Mouse (Mus musculus) intestine, embryonic 15.5 days (tissue): ENCODE measurements around the gene Tceanc2. TPM values are rescaled to one million over a fixed set of nuclear protein-coding genes. Genes with fewer than 3 reads are reported as not detected.

ENCODE experiments used
- ATAC-seq: fragments of 200-750 bp; cut with Nextera tagmentation; 2 replicates; pipeline ENCODE4 v1.8.0; 2017; ENCODE audit warnings: moderate TSS enrichment, moderate library complexity
- H3K27ac ChIP-seq: fragments of 300-500 bp; sonication (generic); 2 replicates; pipeline ENCODE4 v1.5.1; 2015; ENCODE audit warnings: mild to moderate bottlenecking, inconsistent platforms
- H3K27me3 ChIP-seq: fragments of 300-500 bp; sonication (generic); replicated peaks from 2 replicates; pipeline ENCODE4 v1.6.1; 2015; ENCODE audit warnings: inconsistent platforms
- H3K36me3 ChIP-seq: fragments of 300-500 bp; sonication (generic); 2 replicates; pipeline ENCODE4 v1.6.1; 2015; ENCODE audit warnings: inconsistent platforms
- H3K4me1 ChIP-seq: fragments of 300-500 bp; sonication (generic); replicated peaks from 2 replicates; pipeline ENCODE4 v1.6.1; 2015; ENCODE audit warnings: inconsistent platforms
- H3K4me2 ChIP-seq: fragments of 300-500 bp; sonication (generic); replicated peaks from 2 replicates; pipeline ENCODE4 v1.6.1; 2015; ENCODE audit warnings: mild to moderate bottlenecking, inconsistent platforms
- H3K4me3 ChIP-seq: fragments of 300-500 bp; sonication (generic); replicated peaks from 2 replicates; pipeline ENCODE4 v1.5.1; 2015; ENCODE audit warnings: inconsistent platforms
- H3K9ac ChIP-seq: fragments of 300-500 bp; sonication (generic); 2 replicates; pipeline ENCODE4 v1.6.1; 2015; ENCODE audit warnings: inconsistent platforms
- H3K9me3 ChIP-seq: fragments of 300-500 bp; sonication (generic); 2 replicates; pipeline ENCODE4 v1.6.1; 2016; ENCODE audit warnings: inconsistent platforms
- WGBS: fragments of 180-500 bp; shearing (Covaris S2); methylation state at CpG from one replicate; pipeline ENCODE4 v1.1.7; 2015; 5-methylcytosine and 5-hydroxymethylcytosine counted together
- polyA plus RNA-seq: library from polyadenylated mRNA; unstranded; fragments of >200 nt; fragmentation: Nextera tagmentation; extraction: Ambion mirVana; gene quantifications from 2 replicates; pipeline ENCODE4 v1.2.1, GENCODE M21; 2015

Tceanc2 gene
- polyA plus RNA-seq, 1 experiment from 2014 or later: 21.8 TPM

- no peak within 1 kb of the TSS for H3K9ac ChIP-seq
- whole genome bisulfite sequencing: 66% methylated on average over 16 of the region's 16 CpGs
Observed at GRCm38 (mm10) chr4:107096841-107097373, 82.0 kb downstream of the Tceanc2 start, which contains the start of gene Cdcp2. Cdcp2 (plus strand) TSS chr4:107096891.

DNA sequence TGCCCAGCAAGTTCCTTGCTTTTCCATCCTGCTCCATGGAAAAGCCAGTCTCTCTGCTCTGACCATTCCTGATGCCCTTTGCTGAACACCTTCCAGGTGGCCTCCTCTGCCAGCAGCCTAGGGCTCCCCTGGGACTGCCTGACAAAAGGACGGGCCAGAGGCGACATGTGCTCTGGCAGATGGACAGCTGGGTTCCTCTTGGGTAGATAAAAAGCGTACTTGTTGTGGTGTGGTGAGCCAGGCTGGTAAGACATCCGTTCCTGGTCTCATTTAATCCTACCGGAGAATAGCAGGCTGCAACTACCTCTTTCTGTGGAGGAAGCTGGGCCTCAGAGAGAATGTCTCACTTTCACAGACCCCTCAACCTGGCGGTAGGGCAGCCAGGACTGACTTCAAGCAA, 82.9 kb downstream of the Tceanc2 start:
- peaks cover 8% of the 10 kb centered on the region; the same call in 1 of the 2 replicates for H3K4me1 ChIP-seq
- H3K4me2 ChIP-seq: no peak overlapping the region
- no peak overlapping the region for H3K4me3 ChIP-seq
- 60% methylated on average over 6 of the region's 6 CpGs for WGBS
- H3K9me3 ChIP-seq: no peaks in the 10 kb centered on the region
- no peak overlapping the region for H3K9ac ChIP-seq
- no peaks in the 10 kb centered on the region for H3K36me3 ChIP-seq
- no peak overlapping the region for H3K27ac ChIP-seq
- ATAC-seq: no peak
- no peaks in the 10 kb centered on the region for H3K27me3 ChIP-seq

More at GRCm38 (mm10) chr4:107096841-107097373, 82.0 kb downstream of the Tceanc2 start, which contains the start of gene Cdcp2:
- no peaks in the 10 kb centered on the region for H3K9me3 ChIP-seq
- H3K4me1 ChIP-seq: peaks cover 8% of the 10 kb centered on the region; the same call in 1 of the 2 replicates
- H3K36me3 ChIP-seq: no peaks in the 10 kb centered on the region
- no peak for ATAC-seq
- no peak within 1 kb of the TSS for H3K4me3 ChIP-seq
- H3K4me2 ChIP-seq: no peak within 1 kb of the TSS
- no peaks in the 10 kb centered on the region for H3K27me3 ChIP-seq
- H3K27ac ChIP-seq: no peak within 1 kb of the TSS

DNA sequence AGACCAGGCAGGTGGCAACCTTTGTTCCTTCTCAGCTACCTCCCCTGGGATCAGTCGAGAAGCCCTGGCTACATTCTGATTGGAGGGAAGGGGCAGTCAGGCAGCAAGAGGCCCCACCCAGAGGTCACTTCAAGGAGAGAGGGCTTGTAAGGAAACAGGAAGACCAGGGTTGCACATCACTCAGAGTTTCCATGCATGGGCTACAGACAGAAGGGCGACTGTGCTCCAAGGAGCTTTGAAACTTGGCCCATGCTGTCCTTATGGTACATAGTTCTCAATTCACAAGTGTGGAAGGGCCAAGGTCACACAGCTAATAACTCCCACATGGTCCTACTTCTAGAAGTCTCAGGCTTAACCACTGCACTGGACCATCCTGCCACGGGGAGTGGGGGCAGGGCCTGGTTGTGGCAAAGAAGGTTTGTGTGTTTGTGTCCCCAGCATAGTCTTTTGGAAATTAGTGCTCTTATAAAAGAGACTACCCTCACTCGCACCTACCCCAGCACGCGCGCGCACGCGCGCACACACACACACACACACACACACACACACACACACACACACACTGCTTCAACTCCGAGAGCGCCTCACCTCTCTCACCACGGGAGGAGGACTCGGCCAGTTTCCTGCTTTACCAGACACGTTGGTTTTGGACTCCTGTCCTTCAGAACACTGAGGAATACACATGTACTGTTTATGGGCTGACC, 84.3 kb downstream of the Tceanc2 start:
- Histone ChIP-seq H3K9me3 (no peaks in the 10 kb centered on the region), H3K4me3 (no peak overlapping the region), H3K9ac (no peak overlapping the region), H3K4me1 (peaks cover 8% of the 10 kb centered on the region; the same call in 1 of the 2 replicates), H3K36me3 (no peaks in the 10 kb centered on the region), H3K4me2 (no peak overlapping the region), H3K27ac (no peak overlapping the region), H3K27me3 (no peaks in the 10 kb centered on the region)
- WGBS: 70% methylated on average over 16 of the region's 16 CpGs
- peak; percentile 64 for ATAC-seq

- WGBS: 83% methylated on average over 14 of the region's 14 CpGs
- no peaks in the 10 kb centered on the region for H3K27me3 ChIP-seq
- H3K27ac ChIP-seq: no peak overlapping the region
- ATAC-seq: no peak
- no peak overlapping the region for H3K4me3 ChIP-seq
- H3K4me1 ChIP-seq: peaks cover 3% of the 10 kb centered on the region; the same call in 1 of the 2 replicates
- H3K9me3 ChIP-seq: no peaks in the 10 kb centered on the region
- no peak overlapping the region for H3K4me2 ChIP-seq
- no peak overlapping the region for H3K9ac ChIP-seq
- H3K36me3 ChIP-seq: no peaks in the 10 kb centered on the region
Observed at GRCm38 (mm10) chr4:107091696-107092095, 87.2 kb downstream of the Tceanc2 start.

DNA sequence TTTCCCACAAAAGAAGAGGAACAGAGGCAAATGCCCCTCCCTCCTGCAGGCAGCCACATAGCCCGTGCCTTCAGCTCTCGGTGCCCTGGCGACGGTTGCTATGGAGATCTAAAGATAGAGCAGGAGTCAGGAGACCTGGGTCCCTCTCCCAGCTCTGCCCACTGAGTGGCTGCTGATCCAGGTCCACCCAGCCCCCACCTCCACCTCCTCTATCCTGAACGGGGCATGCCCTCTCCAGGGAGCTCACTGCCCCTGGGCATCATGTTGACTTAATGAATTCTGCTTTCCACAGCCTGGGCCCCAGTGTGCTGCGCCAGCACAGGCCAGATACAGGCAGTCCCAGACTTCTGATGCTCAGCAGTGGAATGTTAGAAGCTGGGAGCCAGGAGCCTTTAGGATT, 94.1 kb downstream of the Tceanc2 start:
- H3K9me3 ChIP-seq: no peaks in the 10 kb centered on the region
- H3K4me2 ChIP-seq: no peak overlapping the region
- H3K4me3 ChIP-seq: no peak overlapping the region
- 25% methylated on average over 6 of the region's 6 CpGs for WGBS
- H3K36me3 ChIP-seq: no peaks in the 10 kb centered on the region
- no peaks in the 10 kb centered on the region for H3K27me3 ChIP-seq
- no peaks in the 10 kb centered on the region for H3K4me1 ChIP-seq
- no peak overlapping the region for H3K27ac ChIP-seq
- ATAC-seq: 0 out of 2 replicates have a peak, but pooled peaks have one; percentile 12
- no peak overlapping the region for H3K9ac ChIP-seq

GRCm38 (mm10) chr4:107084343-107084742, 94.6 kb downstream of the Tceanc2 start:
- Histone ChIP-seq H3K27me3 (no peaks in the 10 kb centered on the region), H3K4me3 (no peak overlapping the region), H3K4me1 (no peaks in the 10 kb centered on the region), H3K36me3 (no peaks in the 10 kb centered on the region), H3K9me3 (no peaks in the 10 kb centered on the region), H3K4me2 (no peak overlapping the region), H3K9ac (no peak overlapping the region), H3K27ac (no peak overlapping the region)
- ATAC-seq: no peak
- 33% methylated on average over 1 of the region's 1 CpGs for WGBS

Other genes starting within 250 kb of the Tceanc2 start
- 103 and 115 TPM in 2 replicates for gene Mrpl37, start 112.2 kb downstream of the Tceanc2 start, polyA plus RNA-seq
- 6.1 and 6.6 TPM in 2 replicates for gene Cyb5rl, start 112.1 kb downstream of the Tceanc2 start, polyA plus RNA-seq
- not detected in 2 replicates for gene Cdcp2, start 82.2 kb downstream of the Tceanc2 start, polyA plus RNA-seq
- 394 and 425 TPM in 2 replicates for gene Tmem59, start 717 bp downstream of the Tceanc2 start, polyA plus RNA-seq
- not detected in 2 replicates for gene Ldlrad1, start 30.1 kb upstream of the Tceanc2 start, polyA plus RNA-seq
- 53.5 TPM in 2 replicates for gene Lrrc42, start 74.4 kb upstream of the Tceanc2 start, polyA plus RNA-seq
- 29.4 and 31.9 TPM in 2 replicates for gene Hspb11, start 74.5 kb upstream of the Tceanc2 start, polyA plus RNA-seq
- 1.5 and 1.9 TPM in 2 replicates for gene Dio1, start 128.1 kb upstream of the Tceanc2 start, polyA plus RNA-seq
- 69.3 and 76.8 TPM in 2 replicates for gene Yipf1, start 135.2 kb upstream of the Tceanc2 start, polyA plus RNA-seq
- 28.6 and 32.6 TPM in 2 replicates for gene Ndc1, start 188.7 kb upstream of the Tceanc2 start, polyA plus RNA-seq